Mouse (Mus musculus) thymus, postnatal 25 days (tissue): ENCODE results near the gene Evi5.
A peak's percentile ranks its signal among the peaks of the same experiment; 100 is the strongest.

Experiments used
- DNase-seq: peaks from one replicate; pipeline ENCODE4 v3.0.0; 2022

The Evi5 gene

GRCm38 (mm10) chr5:107736171-107736570, 138.7 kb downstream of the Evi5 start:
- DNase-seq = no peak

GRCm38 (mm10) chr5:107731844-107732243, 143.1 kb downstream of the Evi5 start:
- no peak for DNase-seq

- DNase-seq = no peak
These were observed 143.5 kb downstream of the Evi5 start for GRCm38 (mm10) chr5:107731408-107731807.

- DNase-seq = no peak
These were observed 147.9 kb downstream of the Evi5 start for GRCm38 (mm10) chr5:107727007-107727402.

GRCm38 (mm10) chr5:107726281-107727006, 148.5 kb downstream of the Evi5 start:
- DNase-seq = peak; percentile 54

GRCm38 (mm10) chr5:107725435-107726261, 149.3 kb downstream of the Evi5 start, which contains the start of gene Gfi1:
Gene Gfi1, minus strand, starts transcription at chr5:107726036.
- peak; percentile 86 for DNase-seq

- peak; percentile 69 for DNase-seq
These were observed 150.1 kb downstream of the Evi5 start for GRCm38 (mm10) chr5:107724661-107725434.

- DNase-seq = peak; percentile 66
These were observed 151.1 kb downstream of the Evi5 start for GRCm38 (mm10) chr5:107723541-107724511.

- peak; percentile 77 for DNase-seq
These were observed 152.0 kb downstream of the Evi5 start for GRCm38 (mm10) chr5:107722661-107723532.

GRCm38 (mm10) chr5:107721638-107722011, 153.3 kb downstream of the Evi5 start:
- no peak for DNase-seq

GRCm38 (mm10) chr5:107720991-107721637, 153.8 kb downstream of the Evi5 start:
- DNase-seq = no peak

GRCm38 (mm10) chr5:107720511-107720910, 154.4 kb downstream of the Evi5 start:
- DNase-seq = peak; percentile 30

GRCm38 (mm10) chr5:107719786-107720185, 155.1 kb downstream of the Evi5 start:
- peak; percentile 35 for DNase-seq

GRCm38 (mm10) chr5:107719209-107719608, 155.7 kb downstream of the Evi5 start:
- DNase-seq = peak; percentile 23

- peak; percentile 89 for DNase-seq
These were observed 157.0 kb downstream of the Evi5 start for GRCm38 (mm10) chr5:107717871-107718361.

GRCm38 (mm10) chr5:107711689-107712088, 163.2 kb downstream of the Evi5 start:
- DNase-seq = no peak

GRCm38 (mm10) chr5:107708124-107708797, 166.6 kb downstream of the Evi5 start:
- no peak for DNase-seq

GRCm38 (mm10) chr5:107706262-107706661, 168.6 kb downstream of the Evi5 start:
- no peak for DNase-seq

- no peak for DNase-seq
These were observed 169.2 kb downstream of the Evi5 start for GRCm38 (mm10) chr5:107705756-107706155.
